Mouse (Mus musculus): ENCODE measurements around the gene Btbd9.

GRCm38 (mm10) chr17:30580781-30581180, 4.5 kb upstream of the Btbd9 start:
- TF ChIP-seq POLR2A (IDR thresholded peaks at IDR 0.05; ENCODE audit: extremely low read depth, insufficient read depth, low read length) = no peak
- TF ChIP-seq CTCF (IDR thresholded peaks at IDR 0.05; ENCODE audit: extremely low read depth, insufficient read depth, low read length) = no peak
